Mouse (Mus musculus): ENCODE measurements around the gene Olfr1201. TPM values are rescaled to one million over a fixed set of nuclear protein-coding genes. Genes with fewer than 3 reads are reported as not detected.

Olfr1201 gene
- total RNA-seq (2021): not detected
- long read RNA-seq, experiment 1: 0 reads
- long read RNA-seq, experiment 2: 0 reads

- no peak for TF ChIP-seq CTCF (conservative IDR thresholded peaks at IDR 0.05)
- no peak for DNase-seq (ENCODE audit: low spot score in 2 of 2)
- no peak within 1 kb of the TSS for H3K4me3 ChIP-seq
- H3K27ac ChIP-seq: no peak within 1 kb of the TSS
These were observed at the start of gene Olfr1201 for GRCm38 (mm10) chr2:88792736-88793135. Gene Olfr1201 (plus strand): TSS chr2:88793036.

DNA sequence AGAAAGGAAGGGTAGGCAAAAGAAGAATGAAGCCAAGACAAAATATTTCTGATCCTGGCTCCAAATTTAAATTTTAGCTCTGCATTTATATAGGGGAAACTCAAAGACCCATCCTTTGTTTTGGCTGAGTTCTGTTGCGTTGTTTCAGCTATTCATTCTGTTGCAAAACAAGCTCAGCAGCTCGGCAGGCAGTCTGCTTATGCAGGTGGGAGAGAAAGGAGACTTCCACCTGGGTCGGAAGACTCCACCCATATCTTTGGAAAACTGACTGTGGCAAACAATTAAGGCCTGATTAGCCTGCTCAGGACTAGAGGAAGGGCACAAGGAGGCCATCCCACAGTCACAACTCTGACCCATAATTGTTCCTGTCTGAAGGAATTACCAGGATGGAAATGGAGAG lies 49.5 kb upstream of the Olfr1201 start:
- no peak for TF ChIP-seq CTCF (conservative IDR thresholded peaks at IDR 0.05)
- no peak overlapping the region for H3K27ac ChIP-seq
- DNase-seq (ENCODE audit: low spot score in 2 of 2): no peak
- no peak overlapping the region for H3K4me3 ChIP-seq

GRCm38 (mm10) chr2:88751270-88751669 lies 41.6 kb upstream of the Olfr1201 start, which contains the start of gene Olfr1198:
Gene Olfr1198 (minus strand): TSS chr2:88751370.
- no peak for TF ChIP-seq CTCF (conservative IDR thresholded peaks at IDR 0.05)
- H3K4me3 ChIP-seq: no peak within 1 kb of the TSS
- DNase-seq (ENCODE audit: low spot score in 2 of 2): no peak
- H3K27ac ChIP-seq: no peak within 1 kb of the TSS

GRCm38 (mm10) chr2:88760369-88760768 lies 32.5 kb upstream of the Olfr1201 start, which contains the start of gene Olfr1199:
Gene Olfr1199 (minus strand): TSS chr2:88760469.
- Histone ChIP-seq H3K4me3 (no peak within 1 kb of the TSS), H3K27ac (no peak within 1 kb of the TSS)
- no peak for TF ChIP-seq CTCF (conservative IDR thresholded peaks at IDR 0.05)
- no peak for DNase-seq (ENCODE audit: low spot score in 2 of 2)

DNA sequence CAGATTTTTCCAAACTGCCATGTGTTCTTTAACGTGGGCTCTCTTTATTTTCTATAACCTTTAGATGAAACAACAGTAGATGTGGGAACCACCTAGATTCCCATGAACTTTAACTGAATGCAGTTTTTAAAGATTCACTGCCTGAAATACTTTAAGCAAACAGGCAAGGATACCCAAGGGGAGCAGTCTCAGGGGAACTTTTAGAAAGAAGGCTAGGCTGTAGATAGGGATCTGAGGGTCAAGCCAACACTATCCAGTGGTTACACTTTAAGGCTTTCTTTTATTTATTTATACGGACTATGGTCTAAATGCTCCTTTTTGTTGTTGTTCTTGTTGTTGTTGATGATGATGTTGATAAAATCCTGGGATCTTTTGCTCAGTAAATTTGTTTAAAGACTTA lies 22.4 kb upstream of the Olfr1201 start, which contains the start of gene Olfr1200:
TSS of gene Olfr1200 (minus strand) at position 101 of the 400 bp plus-strand sequence.
- no peak for TF ChIP-seq CTCF (conservative IDR thresholded peaks at IDR 0.05)
- Histone ChIP-seq H3K4me3 (no peak within 1 kb of the TSS), H3K27ac (no peak within 1 kb of the TSS)
- DNase-seq (ENCODE audit: low spot score in 2 of 2): no peak

DNA sequence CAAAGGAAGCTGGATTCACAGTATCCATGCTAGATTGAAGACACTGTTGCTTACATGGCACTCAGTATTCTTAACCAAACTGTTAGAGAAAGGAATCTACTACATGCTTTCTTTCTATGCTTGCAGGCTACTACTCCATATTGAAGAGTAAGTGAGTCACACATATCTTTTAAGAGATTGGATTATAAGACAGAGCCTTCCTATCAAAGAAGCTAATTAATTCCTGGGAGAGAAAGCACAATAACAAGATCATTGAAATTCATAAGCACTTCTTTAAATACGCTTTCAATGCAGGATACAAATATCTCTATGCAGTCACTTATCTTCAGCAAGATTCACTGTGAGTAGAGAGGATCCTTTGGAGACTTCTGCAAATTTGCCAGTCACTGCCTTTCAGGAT lies 21.4 kb downstream of the Olfr1201 start, which contains the start of gene Olfr1202:
TSS of gene Olfr1202 (plus strand) at position 301 of the 400 bp plus-strand sequence.
- no peak for DNase-seq (ENCODE audit: low spot score in 2 of 2)
- Histone ChIP-seq H3K4me3 (no peak within 1 kb of the TSS), H3K27ac (no peak within 1 kb of the TSS)
- no peak for TF ChIP-seq CTCF (conservative IDR thresholded peaks at IDR 0.05)

DNA sequence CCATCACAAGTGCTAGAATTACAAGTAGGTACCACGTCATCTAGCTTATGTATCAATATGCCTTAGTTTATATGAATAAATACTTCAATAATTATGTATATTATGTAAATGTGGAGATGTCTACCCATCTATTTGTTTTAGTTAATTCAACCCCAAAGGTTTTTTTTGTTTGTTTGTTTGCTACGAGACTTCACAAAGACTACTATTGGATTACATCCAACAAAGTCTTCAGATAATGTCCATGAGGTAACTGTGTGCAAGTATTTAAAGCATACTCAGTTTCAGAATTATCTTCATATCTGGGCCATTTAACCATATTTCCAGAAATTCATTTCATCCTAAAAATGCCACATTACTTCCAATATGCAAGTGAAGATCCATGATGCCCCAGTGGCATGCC lies 36.6 kb downstream of the Olfr1201 start, which contains the start of gene Olfr1205:
TSS of gene Olfr1205 (plus strand) at position 301 of the 400 bp plus-strand sequence.
- no peak for TF ChIP-seq CTCF (conservative IDR thresholded peaks at IDR 0.05)
- no peak for DNase-seq (ENCODE audit: low spot score in 2 of 2)
- H3K4me3 ChIP-seq: no peak within 1 kb of the TSS
- H3K27ac ChIP-seq: no peak within 1 kb of the TSS

DNA sequence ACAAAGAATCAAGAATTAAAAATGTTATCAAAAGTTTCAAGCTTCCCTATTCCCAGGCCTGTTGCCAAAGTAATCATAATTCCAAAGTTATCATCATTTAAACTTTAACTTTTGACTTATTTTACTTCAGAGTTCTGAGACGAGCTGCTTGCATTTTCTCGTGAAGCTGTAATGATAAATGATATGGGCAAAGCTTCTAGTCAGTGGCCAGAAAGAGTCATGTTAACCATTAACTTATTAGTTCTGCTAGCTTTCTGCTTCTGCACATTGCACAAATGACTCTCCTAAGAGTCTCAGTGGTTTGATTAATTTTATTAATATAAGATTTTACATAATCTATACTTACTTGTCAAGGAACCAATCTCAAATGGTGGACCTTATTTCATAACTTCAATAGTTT lies 45.6 kb downstream of the Olfr1201 start:
- H3K27ac ChIP-seq: no peak overlapping the region
- H3K4me3 ChIP-seq: no peak overlapping the region
- DNase-seq (ENCODE audit: low spot score in 2 of 2): no peak
- TF ChIP-seq CTCF (conservative IDR thresholded peaks at IDR 0.05): no peak

Other genes starting within 250 kb of the Olfr1201 start
- not detected for gene Olfr1188, start 236.1 kb upstream of the Olfr1201 start, total RNA-seq (2021)
- not detected for gene Olfr1189, start 206.6 kb upstream of the Olfr1201 start, total RNA-seq (2021)
- under 1 TPM in 1 of 2 experiments, not detected in 1; 0.08 TPM for gene Olfr1191-ps1, start 152.5 kb upstream of the Olfr1201 start, total RNA-seq (2021)
- not detected for gene Olfr1192-ps1, start 144.5 kb upstream of the Olfr1201 start, total RNA-seq (2021)
- gene Olfr1193, start 117.4 kb upstream of the Olfr1201 start, total RNA-seq (2021): not detected
- gene Olfr1195, start 103.8 kb upstream of the Olfr1201 start, total RNA-seq (2021): not detected
- gene Olfr1196, start 88.4 kb upstream of the Olfr1201 start, total RNA-seq (2021): not detected
- not detected for gene Olfr1197, start 60.7 kb upstream of the Olfr1201 start, total RNA-seq (2021)
- gene Olfr1198, start 41.7 kb upstream of the Olfr1201 start, total RNA-seq (2021): not detected
- gene Olfr1199, start 32.6 kb upstream of the Olfr1201 start, total RNA-seq (2021): not detected
- not detected for gene Olfr1200, start 22.5 kb upstream of the Olfr1201 start, total RNA-seq (2021)
- not detected for gene Olfr1202, start 21.5 kb downstream of the Olfr1201 start, total RNA-seq (2021)
- not detected for gene Olfr1205, start 36.7 kb downstream of the Olfr1201 start, total RNA-seq (2021)
- gene Olfr1204, start 56.3 kb downstream of the Olfr1201 start, total RNA-seq (2021): not detected
- not detected for gene Olfr1206, start 70.2 kb downstream of the Olfr1201 start, total RNA-seq (2021)
- gene Olfr1208, start 109.3 kb downstream of the Olfr1201 start, total RNA-seq (2021): not detected
- gene Olfr1209, start 122.1 kb downstream of the Olfr1201 start, total RNA-seq (2021): not detected
- not detected for gene Olfr1211, start 145.1 kb downstream of the Olfr1201 start, total RNA-seq (2021)
- gene Olfr1212, start 160.9 kb downstream of the Olfr1201 start, total RNA-seq (2021): not detected
- not detected for gene Gm13762, start 187.2 kb downstream of the Olfr1201 start, total RNA-seq (2021)
- not detected for gene Olfr1214, start 199.6 kb downstream of the Olfr1201 start, total RNA-seq (2021)
- gene Olfr1215, start 213.9 kb downstream of the Olfr1201 start, total RNA-seq (2021): not detected
- gene Olfr1216, start 225.3 kb downstream of the Olfr1201 start, total RNA-seq (2021): not detected
- gene Olfr1217, start 239.0 kb downstream of the Olfr1201 start, total RNA-seq (2021): not detected

All from layer of hippocampus, adult 2 months (tissue).